Mouse (Mus musculus) NIH3T3 (cell line): ENCODE data around the gene Olfr521.
"Not testable (repeated sequence)": the region's sequence is repeated elsewhere in the genome, so short reads cannot be mapped to it uniquely, and the experiment has no call there.

Experiments used
- DNase-seq: peaks from one replicate; pipeline ENCODE4 v3.0.0-alpha.2; 2012; ENCODE audit warnings: low read depth

Gene Olfr521

GRCm38 (mm10) chr7:99810814-99811213 is 47.5 kb downstream of the Olfr521 start:
- no peak for DNase-seq

- DNase-seq = no peak
These were observed 48.4 kb downstream of the Olfr521 start for GRCm38 (mm10) chr7:99811661-99812060.

- DNase-seq = peak; percentile 50
These were observed 50.1 kb downstream of the Olfr521 start for GRCm38 (mm10) chr7:99813394-99813793.

GRCm38 (mm10) chr7:99818181-99818725 is 54.9 kb downstream of the Olfr521 start:
- not testable (repeated sequence) for DNase-seq
